Comparison of ENCODE assay signal across 18 mouse cellular contexts in genomic region chr1:177179635-177180034, GRCm38 (mm10).
"Had no signal": no experiment of that assay in that cellular context is flagged by ENCODE, and none has a peak within 500 bp of the region (broad histone marks: within the 10 kb centered on the region; RNA-seq: fewer than 3 reads in every experiment).

No protein-coding gene starts in this region.

- H3K4me2 ChIP-seq: limb, embryonic 13.5 days; liver, embryonic 12.5 days; liver, embryonic 15.5 days; lung, embryonic 15.5 days; midbrain, embryonic 13.5 days had no signal

- H3K4me3 ChIP-seq: limb, embryonic 10.5 days; limb, embryonic 13.5 days; liver, embryonic 12.5 days; liver, embryonic 15.5 days; lung, embryonic 15.5 days; megakaryocyte, embryonic 14.5 days; midbrain, embryonic 10.5 days; midbrain, embryonic 13.5 days had no signal

- H3K36me3 ChIP-seq: limb, embryonic 10.5 days; limb, embryonic 13.5 days; liver, embryonic 12.5 days; liver, embryonic 15.5 days; lung, embryonic 15.5 days had no signal

- H3K27ac ChIP-seq: kidney, postnatal 0 days; limb, embryonic 10.5 days; limb, embryonic 13.5 days; liver, embryonic 12.5 days; liver, embryonic 15.5 days; lung, embryonic 15.5 days; midbrain, embryonic 10.5 days; midbrain, embryonic 13.5 days had no signal

- H3K9me3 ChIP-seq: limb, embryonic 10.5 days; limb, embryonic 13.5 days; liver, embryonic 12.5 days; liver, embryonic 15.5 days; lung, embryonic 15.5 days; megakaryocyte, embryonic 14.5 days; midbrain, embryonic 10.5 days; midbrain, embryonic 13.5 days had no signal

- H3K9ac ChIP-seq: limb, embryonic 13.5 days; liver, embryonic 12.5 days; liver, embryonic 15.5 days; lung, embryonic 15.5 days; midbrain, embryonic 13.5 days had no signal

- DNase-seq: kidney, adult 2 months; kidney, postnatal 25 days; liver; lung, adult 18-20 months; lung, postnatal 10 days; lung, postnatal 36 days; thymus, postnatal 25 days had no signal

- H3K4me1 ChIP-seq: limb, embryonic 10.5 days; limb, embryonic 13.5 days; liver, embryonic 12.5 days; liver, embryonic 15.5 days; lung, embryonic 15.5 days had no signal

- ATAC-seq: intestine, postnatal 0 days; liver, embryonic 12.5 days; midbrain, embryonic 13.5 days; midbrain, embryonic 16.5 days had no signal

- H3K27me3 ChIP-seq: limb, embryonic 13.5 days; liver, embryonic 12.5 days; liver, embryonic 15.5 days; lung, embryonic 15.5 days; megakaryocyte, embryonic 14.5 days; midbrain, embryonic 13.5 days had no signal
